Mouse (Mus musculus): Measurements from ENCODE around the gene Arhgef25. TPM values are rescaled to one million over a fixed set of nuclear protein-coding genes. Genes with fewer than 3 reads are reported as not detected.
"Not testable (repeated sequence)": the region's sequence is repeated elsewhere in the genome, so short reads cannot be mapped to it uniquely, and the experiment has no call there.

Gene Arhgef25
- total RNA-seq, 1 experiment from 2014 or later = 18.4 TPM

GRCm38 (mm10) chr10:127160728-127161127 lies 29.2 kb downstream of the Arhgef25 start:
- no peak for ATAC-seq (replicated peaks in 1 of 2; ENCODE audit: insufficient read depth in 1 of 2, low FRiP score in 2 of 2, low TSS enrichment in 1 of 2, low read depth in 1 of 2, poor library complexity in 2 of 2, severe bottlenecking in 2 of 2)

- no peak for ATAC-seq (replicated peaks in 1 of 2; ENCODE audit: insufficient read depth in 1 of 2, low FRiP score in 2 of 2, low TSS enrichment in 1 of 2, low read depth in 1 of 2, poor library complexity in 2 of 2, severe bottlenecking in 2 of 2)
These were observed 29.8 kb downstream of the Arhgef25 start for GRCm38 (mm10) chr10:127160081-127160480.

GRCm38 (mm10) chr10:127158471-127158870 lies 31.4 kb downstream of the Arhgef25 start:
- ATAC-seq (replicated peaks in 1 of 2; ENCODE audit: insufficient read depth in 1 of 2, low FRiP score in 2 of 2, low TSS enrichment in 1 of 2, low read depth in 1 of 2, poor library complexity in 2 of 2, severe bottlenecking in 2 of 2) = no peak

GRCm38 (mm10) chr10:127156511-127156910 lies 33.4 kb downstream of the Arhgef25 start:
- no peak for ATAC-seq (replicated peaks in 1 of 2; ENCODE audit: insufficient read depth in 1 of 2, low FRiP score in 2 of 2, low TSS enrichment in 1 of 2, low read depth in 1 of 2, poor library complexity in 2 of 2, severe bottlenecking in 2 of 2)

- ATAC-seq (replicated peaks in 1 of 2; ENCODE audit: insufficient read depth in 1 of 2, low FRiP score in 2 of 2, low TSS enrichment in 1 of 2, low read depth in 1 of 2, poor library complexity in 2 of 2, severe bottlenecking in 2 of 2) = no peak
These were observed 33.8 kb downstream of the Arhgef25 start for GRCm38 (mm10) chr10:127156089-127156488.

- no peak for ATAC-seq (replicated peaks in 1 of 2; ENCODE audit: insufficient read depth in 1 of 2, low FRiP score in 2 of 2, low TSS enrichment in 1 of 2, low read depth in 1 of 2, poor library complexity in 2 of 2, severe bottlenecking in 2 of 2)
These were observed 35.2 kb downstream of the Arhgef25 start for GRCm38 (mm10) chr10:127154652-127155051.

GRCm38 (mm10) chr10:127154241-127154640 lies 35.6 kb downstream of the Arhgef25 start:
- ATAC-seq (replicated peaks in 1 of 2; ENCODE audit: insufficient read depth in 1 of 2, low FRiP score in 2 of 2, low TSS enrichment in 1 of 2, low read depth in 1 of 2, poor library complexity in 2 of 2, severe bottlenecking in 2 of 2) = no peak

- ATAC-seq (replicated peaks in 1 of 2; ENCODE audit: insufficient read depth in 1 of 2, low FRiP score in 2 of 2, low TSS enrichment in 1 of 2, low read depth in 1 of 2, poor library complexity in 2 of 2, severe bottlenecking in 2 of 2) = no peak
These were observed 36.6 kb downstream of the Arhgef25 start for GRCm38 (mm10) chr10:127153323-127153722.

- ATAC-seq (replicated peaks in 1 of 2; ENCODE audit: insufficient read depth in 1 of 2, low FRiP score in 2 of 2, low TSS enrichment in 1 of 2, low read depth in 1 of 2, poor library complexity in 2 of 2, severe bottlenecking in 2 of 2) = not testable (repeated sequence)
These were observed 37.3 kb downstream of the Arhgef25 start for GRCm38 (mm10) chr10:127152556-127152955.

GRCm38 (mm10) chr10:127151233-127151632 lies 38.6 kb downstream of the Arhgef25 start:
- not testable (repeated sequence) for ATAC-seq (replicated peaks in 1 of 2; ENCODE audit: insufficient read depth in 1 of 2, low FRiP score in 2 of 2, low TSS enrichment in 1 of 2, low read depth in 1 of 2, poor library complexity in 2 of 2, severe bottlenecking in 2 of 2)

- ATAC-seq (replicated peaks in 1 of 2; ENCODE audit: insufficient read depth in 1 of 2, low FRiP score in 2 of 2, low TSS enrichment in 1 of 2, low read depth in 1 of 2, poor library complexity in 2 of 2, severe bottlenecking in 2 of 2) = peak; percentile 17 to 27; a peak in 1 of 4 replicates
These were observed 39.4 kb downstream of the Arhgef25 start for GRCm38 (mm10) chr10:127150471-127150872.

GRCm38 (mm10) chr10:127147135-127147534 lies 42.7 kb downstream of the Arhgef25 start:
- no peak for ATAC-seq (replicated peaks in 1 of 2; ENCODE audit: insufficient read depth in 1 of 2, low FRiP score in 2 of 2, low TSS enrichment in 1 of 2, low read depth in 1 of 2, poor library complexity in 2 of 2, severe bottlenecking in 2 of 2)

GRCm38 (mm10) chr10:127145303-127145702 lies 44.6 kb downstream of the Arhgef25 start:
- no peak for ATAC-seq (replicated peaks in 1 of 2; ENCODE audit: insufficient read depth in 1 of 2, low FRiP score in 2 of 2, low TSS enrichment in 1 of 2, low read depth in 1 of 2, poor library complexity in 2 of 2, severe bottlenecking in 2 of 2)

- no peak for ATAC-seq (replicated peaks in 1 of 2; ENCODE audit: insufficient read depth in 1 of 2, low FRiP score in 2 of 2, low TSS enrichment in 1 of 2, low read depth in 1 of 2, poor library complexity in 2 of 2, severe bottlenecking in 2 of 2)
These were observed 45.3 kb downstream of the Arhgef25 start for GRCm38 (mm10) chr10:127144536-127144935.

- no peak for ATAC-seq (replicated peaks in 1 of 2; ENCODE audit: insufficient read depth in 1 of 2, low FRiP score in 2 of 2, low TSS enrichment in 1 of 2, low read depth in 1 of 2, poor library complexity in 2 of 2, severe bottlenecking in 2 of 2)
These were observed 46.7 kb downstream of the Arhgef25 start for GRCm38 (mm10) chr10:127143228-127143627.

- ATAC-seq (replicated peaks in 1 of 2; ENCODE audit: insufficient read depth in 1 of 2, low FRiP score in 2 of 2, low TSS enrichment in 1 of 2, low read depth in 1 of 2, poor library complexity in 2 of 2, severe bottlenecking in 2 of 2) = peak; percentile 14 to 51
These were observed 48.4 kb downstream of the Arhgef25 start for GRCm38 (mm10) chr10:127141500-127141899.

GRCm38 (mm10) chr10:127140971-127141370 lies 48.9 kb downstream of the Arhgef25 start:
- ATAC-seq (replicated peaks in 1 of 2; ENCODE audit: insufficient read depth in 1 of 2, low FRiP score in 2 of 2, low TSS enrichment in 1 of 2, low read depth in 1 of 2, poor library complexity in 2 of 2, severe bottlenecking in 2 of 2) = no peak

- no peak for ATAC-seq (replicated peaks in 1 of 2; ENCODE audit: insufficient read depth in 1 of 2, low FRiP score in 2 of 2, low TSS enrichment in 1 of 2, low read depth in 1 of 2, poor library complexity in 2 of 2, severe bottlenecking in 2 of 2)
These were observed 51.3 kb downstream of the Arhgef25 start for GRCm38 (mm10) chr10:127138328-127139141.

GRCm38 (mm10) chr10:127137896-127138295 lies 52.0 kb downstream of the Arhgef25 start:
- no peak for ATAC-seq (replicated peaks in 1 of 2; ENCODE audit: insufficient read depth in 1 of 2, low FRiP score in 2 of 2, low TSS enrichment in 1 of 2, low read depth in 1 of 2, poor library complexity in 2 of 2, severe bottlenecking in 2 of 2)
